Mouse (Mus musculus) ES-E14 (cell line): ENCODE results near the gene St6galnac3. TPM values are rescaled to one million over a fixed set of nuclear protein-coding genes. Genes with fewer than 3 reads are reported as not detected.

Experiments used
- DNase-seq: peaks from one replicate; pipeline ENCODE4 v3.0.0-alpha.2; 2013; ENCODE audit warnings: low read depth, low spot score
- H3K27ac ChIP-seq: 2 replicates; pipeline ENCODE4 v1.5.1; 2012; ENCODE audit warnings: low read depth, mild to moderate bottlenecking, low read length, moderate library complexity, mixed read lengths; ENCODE audit not compliant: poor library complexity, insufficient read depth, severe bottlenecking
- H3K36me3 ChIP-seq: 2 replicates; pipeline ENCODE4 v1.6.1; 2012; ENCODE audit warnings: mild to moderate bottlenecking, low read length, moderate library complexity, mixed read lengths; ENCODE audit not compliant: control insufficient read depth, poor library complexity, insufficient read depth, severe bottlenecking
- H3K4me1 ChIP-seq, 2 experiments: fragments of 150-350 bp in 1 of 2; sonication (generic) in 1 of 2; 2 replicates each; pipeline ENCODE4 v1.6.1; 2012; ENCODE audit warnings: low read length in 2 of 2, mild to moderate bottlenecking in 1 of 2, mixed read lengths in 1 of 2; ENCODE audit not compliant: control insufficient read depth in 2 of 2, insufficient read depth in 2 of 2, poor library complexity in 1 of 2
- H3K4me3 ChIP-seq, 2 experiments: fragments of 150-350 bp in 1 of 2; sonication (generic) in 1 of 2; 2 replicates each; pipeline ENCODE4 v1.5.1; 2012; ENCODE audit warnings: low read length in 2 of 2, low read depth in 1 of 2, mild to moderate bottlenecking in 1 of 2, mixed read lengths in 1 of 2; ENCODE audit not compliant: insufficient read depth in 1 of 2, poor library complexity in 1 of 2, severe bottlenecking in 1 of 2
- H3K9ac ChIP-seq: 2 replicates; pipeline ENCODE4 v1.6.1; 2012; ENCODE audit warnings: low read depth, mild to moderate bottlenecking, low read length, mixed read lengths; ENCODE audit not compliant: poor library complexity, insufficient read depth, severe bottlenecking
- H3K9me3 ChIP-seq: fragments of 150-350 bp; sonication (generic); 2 replicates; pipeline ENCODE4 v1.6.1; 2012; ENCODE audit warnings: low read depth, mild to moderate bottlenecking, low read length; ENCODE audit not compliant: control insufficient read depth, insufficient read depth
- CHD2 ChIP-seq: IDR thresholded peaks from 2 replicates; pipeline ENCODE4 v1.6.1; 2014; ENCODE audit warnings: mild to moderate bottlenecking, low read depth, low read length, inconsistent platforms
- HCFC1 ChIP-seq: IDR thresholded peaks from 2 replicates; pipeline ENCODE4 v1.6.1; 2012; ENCODE audit warnings: low read length, inconsistent platforms, borderline replicate concordance; ENCODE audit not compliant: insufficient read depth
- MAFK ChIP-seq: IDR thresholded peaks from 2 replicates; pipeline ENCODE4 v1.6.1; 2014; ENCODE audit warnings: mild to moderate bottlenecking, low read depth, low read length, inconsistent platforms; ENCODE audit not compliant: insufficient read depth
- ZC3H11A ChIP-seq: IDR thresholded peaks from 2 replicates; pipeline ENCODE4 v1.6.1; 2012; ENCODE audit warnings: low read depth, mild to moderate bottlenecking, inconsistent platforms, low read length, borderline replicate concordance
- ZNF384 ChIP-seq: IDR thresholded peaks from 2 replicates; pipeline ENCODE4 v1.6.1; 2012; ENCODE audit warnings: low read depth, low read length, inconsistent platforms
- in situ Hi-C, 2 experiments: fragments of 600-800 bp; cut with MboI; formaldehyde crosslinking; loops; one replicate each; pipeline ENCODE4 v1.15.1; 2025; ENCODE audit warnings: low sequenced_read_pairs in 2 of 2, inconsistent platforms in 1 of 2; ENCODE audit not compliant: unreplicated experiment in 2 of 2
- total RNA-seq: library from RNA; depleted of rRNA; stranded (reverse); fragments of 300-350 nt; gene quantifications from 2 replicates; pipeline ENCODE4 v1.2.3, GENCODE M21; 2012

The St6galnac3 gene
- total RNA-seq, 1 experiment, result 3.8 TPM

DNA sequence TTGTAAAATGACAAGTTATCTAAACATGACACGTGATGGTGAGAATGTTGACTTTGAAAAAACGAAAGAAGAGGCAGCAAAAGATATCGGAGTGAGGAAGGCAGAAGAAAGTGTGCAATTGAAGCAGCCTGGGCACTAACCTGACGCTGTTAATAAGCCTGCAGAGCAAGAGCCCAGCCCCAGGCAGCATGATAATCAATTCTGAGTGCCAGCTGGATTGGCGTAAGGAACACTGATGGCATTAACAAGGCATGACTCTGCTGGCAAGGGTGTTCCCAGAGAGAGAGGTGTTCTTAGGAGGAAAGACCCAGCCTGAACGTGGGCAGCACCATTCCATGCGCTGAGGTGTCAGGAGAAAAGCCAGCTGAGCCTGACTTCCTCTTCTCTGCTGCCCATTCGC, 525.7 kb downstream of the St6galnac3 start:
- Histone ChIP-seq H3K9ac (no peak overlapping the region), H3K9me3 (no peaks in the 10 kb centered on the region), H3K27ac (no peak overlapping the region), H3K36me3 (no peaks in the 10 kb centered on the region), H3K4me1 (no peaks in the 10 kb centered on the region), H3K4me3 (no peak overlapping the region)
- in situ Hi-C loops, result no loop called here
- no peak for DNase-seq
- no peak for TF ChIP-seq MAFK

DNA sequence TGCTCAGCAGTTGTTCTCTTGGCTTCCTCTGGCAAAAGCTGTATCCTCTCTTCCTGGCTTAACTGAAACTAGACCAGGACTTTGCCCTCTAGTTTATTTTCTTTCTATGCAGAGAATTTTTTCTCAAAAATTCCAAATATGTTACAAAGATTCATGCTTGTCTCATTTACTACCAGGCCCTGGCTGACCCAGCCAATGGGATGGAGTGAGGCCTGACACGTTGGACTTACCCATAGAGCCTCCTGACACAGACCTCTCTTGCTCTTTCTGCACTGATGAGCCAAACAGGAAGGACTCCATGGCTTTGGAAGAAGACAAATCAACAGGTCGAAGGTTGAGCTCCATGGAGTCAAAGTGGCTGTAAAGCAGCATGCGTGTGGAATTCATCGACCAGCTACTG, 526.5 kb downstream of the St6galnac3 start:
- DNase-seq, result no peak
- TF ChIP-seq MAFK (no peak), HCFC1 (no peak), CHD2 (no peak), ZC3H11A (no peak), ZNF384 (no peak)

DNA sequence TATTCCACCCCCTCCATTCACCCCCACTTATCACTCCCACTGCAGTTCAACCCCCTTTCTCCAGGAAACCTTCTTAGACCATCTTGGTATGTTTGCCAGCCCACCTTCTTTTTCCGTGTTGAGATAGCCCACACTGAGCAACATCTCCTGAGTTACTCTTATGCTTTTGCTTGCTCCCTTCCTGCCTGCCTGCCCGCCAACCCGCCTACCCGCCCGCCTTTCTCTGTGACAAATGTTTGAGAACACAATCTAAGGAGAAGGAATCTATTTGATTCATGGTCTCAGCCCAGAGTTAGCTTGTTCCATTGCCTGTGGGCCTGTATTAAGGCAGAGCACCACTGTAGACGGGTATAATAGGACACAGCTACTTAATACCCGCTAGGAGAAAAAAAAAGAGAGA, 531.9 kb downstream of the St6galnac3 start:
- Histone ChIP-seq H3K36me3 (no peaks in the 10 kb centered on the region), H3K9ac (no peak overlapping the region), H3K27ac (no peak overlapping the region), H3K9me3 (no peaks in the 10 kb centered on the region), H3K4me3 (no peak overlapping the region), H3K4me1 (no peaks in the 10 kb centered on the region)
- DNase-seq, result no peak
- no peak for TF ChIP-seq MAFK
- TF ChIP-seq ZC3H11A, result no peak
- TF ChIP-seq ZNF384, result no peak
- TF ChIP-seq HCFC1, result no peak
- TF ChIP-seq CHD2, result no peak
- in situ Hi-C loops, result no loop called here

More for the DNA sequence above, 526.5 kb downstream of the St6galnac3 start:
- in situ Hi-C loops, result no loop called here
- Histone ChIP-seq H3K4me3 (no peak overlapping the region), H3K9me3 (no peaks in the 10 kb centered on the region), H3K9ac (no peak overlapping the region), H3K36me3 (no peaks in the 10 kb centered on the region), H3K4me1 (no peaks in the 10 kb centered on the region), H3K27ac (no peak overlapping the region)

DNA sequence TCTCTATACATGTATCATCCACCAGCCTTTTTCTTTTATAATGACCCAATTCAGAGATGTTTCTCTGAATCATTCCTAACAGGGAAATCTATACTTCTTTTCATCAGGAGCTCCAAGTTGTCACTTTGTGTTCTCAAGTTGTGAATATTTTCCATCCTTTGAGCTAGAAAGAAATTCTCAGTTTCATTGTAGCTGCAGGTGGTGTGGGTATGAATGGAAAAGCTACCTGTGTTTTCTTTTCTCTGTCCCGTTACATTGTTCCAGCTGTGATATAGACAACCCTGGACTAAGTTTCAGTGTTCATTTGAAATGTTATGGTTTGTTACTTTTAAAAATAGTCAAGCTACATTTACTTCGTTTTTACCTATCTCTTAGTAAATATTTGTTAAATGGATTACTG, 534.2 kb downstream of the St6galnac3 start:
- in situ Hi-C loops, result no loop called here
- Histone ChIP-seq H3K9me3 (no peaks in the 10 kb centered on the region), H3K9ac (no peak overlapping the region), H3K4me1 (no peaks in the 10 kb centered on the region), H3K27ac (no peak overlapping the region), H3K4me3 (no peak overlapping the region), H3K36me3 (no peaks in the 10 kb centered on the region)
- DNase-seq, result no peak
- TF ChIP-seq ZNF384, result no peak
- no peak for TF ChIP-seq MAFK
- TF ChIP-seq HCFC1, result no peak
- TF ChIP-seq CHD2, result no peak
- no peak for TF ChIP-seq ZC3H11A

DNA sequence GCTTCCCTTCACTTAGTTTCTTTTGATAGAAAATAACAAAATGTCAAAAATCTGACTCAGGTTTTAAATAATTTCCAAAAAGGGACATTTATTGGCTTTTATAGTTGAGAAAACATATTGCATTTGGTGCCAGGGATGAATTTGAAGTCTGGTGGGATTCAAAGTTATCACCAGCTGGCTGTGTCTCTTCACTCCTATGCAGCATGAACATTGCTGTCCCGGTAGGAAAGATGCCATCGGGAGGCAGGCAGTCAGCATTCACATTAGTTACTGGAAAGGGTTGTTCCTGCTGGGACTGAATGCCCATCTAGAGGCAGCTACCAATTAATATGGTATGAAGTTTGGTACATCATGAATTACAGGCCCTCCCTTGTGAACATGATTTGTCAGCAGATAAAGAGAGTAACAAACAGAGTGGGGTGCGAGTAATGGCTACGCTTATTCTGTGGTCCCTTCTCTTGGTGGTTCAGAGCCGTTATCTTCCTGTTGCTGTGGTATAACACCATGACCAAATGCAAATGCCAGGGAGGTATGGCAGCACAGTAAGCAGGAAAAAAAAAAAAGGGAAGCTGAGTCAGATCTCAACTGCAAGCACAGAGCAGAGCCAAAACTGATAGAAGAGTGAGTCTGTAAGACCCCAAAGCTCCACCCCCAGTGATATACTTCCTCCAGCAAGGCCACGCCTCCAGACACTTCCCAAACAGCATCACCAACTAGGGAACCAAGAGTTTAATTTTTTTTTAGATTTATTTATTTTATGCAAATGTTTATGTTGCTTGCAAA, 535.1 kb downstream of the St6galnac3 start:
- no peak overlapping the region for H3K27ac ChIP-seq
- TF ChIP-seq ZNF384 (no peak), ZC3H11A (no peak), MAFK (no peak), CHD2 (no peak), HCFC1 (no peak)
- in situ Hi-C loops, result no loop called here
- H3K36me3 ChIP-seq, result no peaks in the 10 kb centered on the region
- H3K4me1 ChIP-seq, result no peaks in the 10 kb centered on the region
- no peak overlapping the region for H3K9ac ChIP-seq
- no peak overlapping the region for H3K4me3 ChIP-seq
- H3K9me3 ChIP-seq, result no peaks in the 10 kb centered on the region
- no peak for DNase-seq
